Mouse (Mus musculus) gastrocnemius, postnatal 25 days (tissue): Measurements from ENCODE around the gene Lpar3. TPM values are rescaled to one million over a fixed set of nuclear protein-coding genes. Genes with fewer than 3 reads are reported as not detected.
A peak's percentile ranks its signal among the peaks of the same experiment; 100 is the strongest.

Source experiments
- DNase-seq: peaks from one replicate; pipeline ENCODE4 v3.0.0; 2022
- total RNA-seq, 2 experiments: library from RNA; stranded (reverse); gene quantifications; 1 replicate in 1 of 2; 2 replicates in 1 of 2; pipeline ENCODE4 v1.2.3; 2021

The Lpar3 gene
- total RNA-seq, 2 experiments from 2014 or later, result 0.28 TPM; not detected in 1

DNA sequence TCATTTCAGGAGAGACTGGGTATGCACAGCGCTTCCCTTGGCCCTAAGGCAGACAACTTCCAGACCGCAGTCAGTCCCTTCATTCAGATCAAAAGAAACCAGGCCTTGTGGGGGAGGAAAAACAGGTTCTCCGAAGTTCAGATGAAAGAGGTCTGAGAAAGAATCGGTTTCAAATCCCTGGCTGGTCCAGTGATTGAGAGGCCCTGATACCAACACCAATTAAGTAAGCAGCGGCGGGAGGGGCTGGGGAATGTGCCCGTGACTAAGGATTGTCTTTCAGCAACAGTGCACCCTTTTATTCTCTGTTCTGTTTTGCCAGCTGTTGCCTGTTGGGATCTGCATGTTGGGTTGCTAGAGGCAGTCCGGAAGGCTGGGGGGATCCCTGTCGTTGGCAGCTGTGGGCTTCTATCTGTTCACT, 90.4 kb downstream of the Lpar3 start:
- no peak for DNase-seq

DNA sequence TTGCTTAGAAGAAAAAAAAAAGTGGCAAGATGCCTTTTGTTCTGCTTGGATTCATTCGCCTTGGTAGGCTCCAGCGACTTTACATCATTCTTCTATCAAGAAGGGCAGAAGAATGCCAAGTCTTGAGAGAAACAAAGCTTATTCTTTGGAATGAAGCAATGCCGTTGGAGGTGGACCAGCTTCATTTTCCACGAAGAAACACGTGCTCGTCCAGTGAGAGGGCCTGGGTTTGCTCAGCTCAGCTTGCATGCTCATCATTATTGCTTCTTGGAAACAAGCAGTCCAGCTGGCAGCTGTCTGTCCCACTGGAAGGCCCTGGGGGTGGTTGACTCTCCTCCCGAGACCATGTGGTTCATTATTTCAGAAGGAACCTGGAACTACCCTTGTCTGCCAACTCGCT, 94.7 kb downstream of the Lpar3 start:
- DNase-seq, result no peak

DNA sequence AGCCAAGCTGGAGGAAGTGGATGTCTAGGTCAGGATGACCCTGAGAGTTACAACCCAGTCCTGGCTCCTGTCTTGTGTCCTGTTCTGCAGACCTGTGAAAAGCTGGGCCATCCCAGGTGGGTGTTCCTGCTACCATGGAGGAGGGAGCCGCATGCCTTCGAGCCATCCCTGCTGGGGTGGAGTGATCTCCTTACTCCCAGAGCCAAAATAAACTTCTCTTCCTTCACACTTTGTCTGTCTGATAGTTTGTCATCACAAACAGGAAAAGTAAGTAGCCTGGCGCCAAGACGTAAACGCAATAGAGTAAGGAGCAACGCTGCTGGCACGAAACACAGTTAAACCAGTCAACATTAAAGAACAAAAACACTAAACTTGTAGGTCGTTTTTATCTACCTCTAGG, 95.5 kb downstream of the Lpar3 start:
- no peak for DNase-seq

DNA sequence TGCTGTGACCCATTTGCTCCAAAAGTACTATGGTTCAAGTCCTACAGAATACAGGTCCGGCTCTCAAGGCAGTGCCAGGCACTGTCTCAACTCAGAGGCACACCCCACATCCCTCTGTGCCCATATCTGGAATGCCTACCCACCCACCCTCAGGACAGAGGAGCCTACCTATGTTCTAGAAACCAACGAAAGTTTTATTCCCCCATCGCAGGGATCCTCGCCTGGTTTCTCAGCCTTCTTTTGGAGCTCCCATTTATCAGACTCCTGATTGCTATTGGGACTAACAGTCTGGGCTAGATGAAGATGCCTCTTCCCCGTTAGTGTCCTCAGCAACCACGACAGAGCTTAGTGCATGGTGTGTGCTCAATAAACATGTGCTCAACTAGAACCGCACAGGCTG, 96.6 kb downstream of the Lpar3 start:
- DNase-seq, result no peak

DNA sequence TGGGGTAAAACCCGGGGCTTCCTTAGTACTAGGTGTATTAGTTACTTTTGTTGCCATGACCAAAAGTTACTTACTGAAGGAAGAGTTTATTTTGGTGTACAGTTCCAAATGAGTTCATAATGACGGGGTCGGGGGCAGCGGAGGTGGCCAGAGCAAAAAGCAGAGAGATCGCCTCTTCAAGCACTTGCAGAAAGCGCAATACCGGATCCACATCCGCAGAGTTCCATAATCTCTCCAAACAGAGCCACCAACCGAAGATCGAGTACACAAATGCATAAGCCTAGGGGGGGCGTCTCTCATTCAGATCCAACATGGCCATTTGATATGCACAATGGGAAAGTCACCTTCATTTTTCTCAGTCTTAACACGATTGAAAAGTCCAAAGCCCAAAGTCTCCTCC, 97.1 kb downstream of the Lpar3 start:
- no peak for DNase-seq

DNA sequence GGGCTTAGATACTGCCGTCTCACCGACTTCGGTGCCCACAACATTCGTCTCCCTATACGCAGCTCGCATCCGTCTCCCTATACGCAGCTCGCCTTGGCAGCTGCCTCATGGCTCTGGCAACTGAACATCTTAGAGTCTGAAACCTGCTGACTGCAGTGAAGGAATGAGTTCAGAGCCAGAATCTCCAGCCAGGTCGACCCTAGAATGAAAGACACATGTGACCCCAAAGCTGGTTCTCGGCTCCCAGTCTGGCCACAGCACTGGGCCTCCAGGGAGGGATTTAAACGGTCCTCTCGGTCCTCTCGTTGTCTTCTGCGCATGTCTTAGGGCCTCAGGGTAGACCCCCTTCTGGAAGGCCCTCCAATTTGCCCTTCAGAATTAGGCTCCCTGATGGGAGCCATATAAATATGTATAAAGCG, 97.8 kb downstream of the Lpar3 start:
- no peak for DNase-seq

DNA sequence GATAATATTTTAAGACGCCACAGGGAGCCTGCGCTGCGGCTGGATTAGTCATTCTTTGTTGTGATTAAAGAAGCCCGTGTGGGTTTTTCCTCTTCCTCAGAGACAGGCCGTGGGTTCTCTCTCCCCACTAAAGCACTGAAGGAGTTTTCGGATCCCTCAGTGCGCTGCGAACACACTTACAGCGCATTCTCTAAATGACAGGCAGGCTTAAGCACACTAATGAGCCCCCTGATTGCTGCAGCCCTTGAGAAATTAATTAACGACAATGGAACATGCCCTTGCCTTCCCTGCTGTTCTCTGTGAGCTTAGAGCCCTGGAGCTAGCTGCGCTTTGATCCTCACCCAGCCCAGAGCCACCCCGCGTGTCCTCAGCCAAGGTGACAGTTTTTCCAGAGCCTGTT, 98.2 kb downstream of the Lpar3 start:
- DNase-seq, result no peak

DNA sequence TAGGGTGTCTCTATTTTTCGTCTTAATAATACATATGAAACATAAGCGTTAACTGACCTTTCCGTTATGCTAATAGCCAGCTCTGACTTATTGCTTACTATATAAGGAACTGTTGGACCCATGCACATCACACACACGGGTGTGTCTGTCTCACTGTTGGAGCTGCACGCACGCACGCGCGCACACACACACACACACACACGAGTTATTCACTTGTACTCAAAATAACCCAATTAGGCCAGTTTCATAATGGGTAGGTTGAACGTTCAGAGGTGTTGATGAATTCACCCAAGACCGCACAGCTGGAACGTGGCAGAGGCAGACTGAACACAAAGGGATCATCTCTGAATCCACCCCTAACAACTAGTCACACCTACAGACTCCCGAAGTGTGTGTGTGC, 98.7 kb downstream of the Lpar3 start:
- no peak for DNase-seq

DNA sequence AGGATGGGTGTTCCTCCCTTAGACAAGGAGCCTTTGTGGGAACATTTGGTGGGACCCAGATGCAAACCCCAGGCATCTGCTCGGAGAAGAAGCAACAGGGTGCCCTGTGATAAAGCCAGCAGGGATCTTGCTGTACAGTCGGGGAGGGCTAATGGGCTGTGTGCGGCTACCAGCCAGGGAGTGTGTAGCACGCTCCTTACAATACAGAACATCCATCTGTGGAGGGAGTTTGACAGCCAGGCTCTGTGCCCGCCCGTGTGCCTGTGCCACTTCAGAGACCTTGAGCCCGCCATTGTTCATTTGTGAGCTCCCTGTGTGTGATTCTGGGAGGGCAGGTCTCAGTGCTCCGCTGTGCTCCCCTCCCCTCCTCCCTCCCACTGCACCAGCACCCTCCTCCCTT, 104.2 kb downstream of the Lpar3 start:
- no peak for DNase-seq

DNA sequence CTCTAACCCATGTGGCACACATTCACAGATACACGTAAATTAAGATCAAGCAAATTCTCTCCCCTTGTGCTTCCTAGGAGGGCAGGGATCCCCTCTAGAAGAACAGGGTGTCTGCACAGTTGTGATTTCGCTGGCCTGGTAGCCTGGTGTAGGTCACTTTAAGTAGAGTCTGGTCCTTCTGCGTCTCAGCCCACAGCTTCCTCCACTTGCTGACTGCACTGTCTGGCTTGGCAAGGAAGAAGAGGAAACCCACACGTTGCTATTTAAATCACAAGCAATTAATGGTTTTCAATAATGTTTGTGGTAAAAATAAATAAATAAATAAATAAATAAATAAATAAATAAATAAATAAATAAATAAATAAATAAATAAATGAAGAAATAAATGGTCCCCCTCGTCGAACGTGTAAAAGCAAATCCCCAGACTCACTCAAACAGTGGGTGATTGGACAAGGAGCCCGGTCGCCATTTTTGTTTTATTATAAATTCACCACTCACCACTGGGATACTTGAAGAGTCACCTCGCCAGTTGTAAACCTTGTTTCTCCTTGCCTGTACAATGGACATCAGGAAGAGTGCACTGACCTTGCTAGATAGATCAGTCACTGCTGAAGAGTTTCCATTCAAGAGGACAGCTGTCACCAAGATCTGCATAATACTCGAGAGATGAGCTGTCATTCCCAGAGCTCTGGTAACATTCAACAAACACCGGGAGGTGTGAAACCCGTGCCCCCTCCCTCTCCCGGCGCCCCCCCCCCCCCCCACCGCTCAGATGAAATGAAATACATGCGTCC, 106.2 kb downstream of the Lpar3 start:
- DNase-seq, result no peak

DNA sequence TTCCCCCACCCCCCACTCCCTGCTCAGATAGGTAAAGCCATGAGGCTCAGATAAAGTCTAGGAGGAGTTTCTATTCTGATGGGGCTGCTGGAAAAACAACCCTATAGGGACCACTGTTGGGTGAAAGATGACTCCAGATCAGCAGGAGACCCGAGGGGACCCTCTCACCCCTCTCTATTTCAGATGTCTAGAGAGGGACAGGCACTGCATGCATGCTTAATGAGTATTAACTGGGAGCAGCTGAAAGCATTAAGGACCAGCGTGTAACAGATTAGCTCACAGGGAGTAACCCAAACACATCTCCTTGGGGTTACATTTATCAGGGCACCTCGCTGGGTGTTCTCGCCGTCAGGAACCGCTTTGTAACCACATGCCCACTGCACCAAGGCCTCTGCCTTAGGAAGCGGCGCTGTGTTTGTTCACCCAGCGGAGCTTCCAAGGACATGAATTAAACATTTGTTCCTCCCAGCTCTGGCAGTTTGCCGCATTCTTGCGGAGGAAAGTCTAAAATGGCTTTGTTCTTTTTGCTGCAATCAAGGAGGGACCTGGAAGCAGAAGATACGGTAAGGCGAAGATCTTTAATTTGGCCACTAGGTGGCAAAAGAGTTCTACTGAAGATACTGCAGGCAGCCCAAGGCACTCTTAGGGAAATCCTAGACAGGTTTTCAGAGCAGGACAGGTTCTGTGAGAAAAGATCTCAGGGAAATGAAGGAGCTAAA, 106.9 kb downstream of the Lpar3 start:
- peak; percentile 19 for DNase-seq

DNA sequence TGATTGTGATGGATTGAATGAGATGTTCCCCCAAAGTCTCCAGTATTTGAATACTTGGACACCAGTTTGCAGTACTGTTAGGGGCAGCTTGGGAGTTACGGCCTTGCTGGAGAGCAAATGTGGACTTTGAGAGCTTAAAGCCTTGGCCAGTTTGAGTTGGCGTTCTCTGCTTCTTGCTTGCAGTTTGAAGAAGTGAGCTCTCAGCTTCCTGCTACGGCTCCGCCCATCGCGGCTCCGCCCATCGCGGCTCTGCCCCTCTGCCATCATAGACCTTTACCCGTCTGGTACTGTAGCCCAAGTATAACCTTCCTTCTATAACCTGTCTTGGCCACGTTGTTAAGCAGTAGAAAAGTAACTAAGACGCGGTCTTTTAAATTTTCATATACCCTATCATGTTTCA, 108.0 kb downstream of the Lpar3 start:
- no peak for DNase-seq

DNA sequence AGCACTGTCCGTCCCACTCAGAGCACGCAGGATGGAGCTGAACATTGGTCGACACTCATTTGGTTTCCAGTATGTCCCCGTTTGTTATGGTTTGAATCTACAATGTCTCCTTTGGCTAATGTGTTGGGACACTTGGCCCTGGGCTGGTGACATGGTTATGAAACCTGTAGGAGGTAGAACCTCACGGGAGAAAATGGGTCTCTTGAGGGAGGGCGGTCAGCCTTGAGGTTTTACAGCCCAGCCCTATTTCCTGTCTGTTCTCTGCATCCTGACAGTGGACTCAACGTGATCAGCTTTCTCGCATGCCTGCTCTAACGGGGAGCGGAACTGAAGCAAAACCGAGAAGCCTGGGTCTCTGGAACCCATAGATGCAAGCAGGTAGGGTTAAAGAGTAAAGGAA, 111.1 kb downstream of the Lpar3 start:
- no peak for DNase-seq

DNA sequence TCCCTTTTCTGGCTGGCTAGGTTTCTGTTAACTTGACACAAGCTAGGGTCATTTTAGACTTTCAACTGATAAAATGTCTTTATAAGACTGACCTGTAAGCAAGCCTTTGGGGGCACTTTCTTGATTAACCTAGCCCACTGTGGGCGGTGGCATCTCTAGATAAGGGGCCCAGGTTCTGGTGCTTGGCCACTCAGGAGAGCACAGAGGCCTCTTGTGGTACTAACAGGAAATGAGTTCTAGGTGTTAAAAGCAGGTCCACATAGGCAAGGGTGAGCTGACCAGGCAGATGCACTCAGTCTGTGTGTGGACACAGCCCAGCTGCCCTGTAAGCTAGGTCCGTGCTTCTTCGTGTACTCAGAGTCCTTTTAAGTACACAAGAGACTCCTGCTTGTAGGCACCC, 112.5 kb downstream of the Lpar3 start:
- DNase-seq, result no peak

DNA sequence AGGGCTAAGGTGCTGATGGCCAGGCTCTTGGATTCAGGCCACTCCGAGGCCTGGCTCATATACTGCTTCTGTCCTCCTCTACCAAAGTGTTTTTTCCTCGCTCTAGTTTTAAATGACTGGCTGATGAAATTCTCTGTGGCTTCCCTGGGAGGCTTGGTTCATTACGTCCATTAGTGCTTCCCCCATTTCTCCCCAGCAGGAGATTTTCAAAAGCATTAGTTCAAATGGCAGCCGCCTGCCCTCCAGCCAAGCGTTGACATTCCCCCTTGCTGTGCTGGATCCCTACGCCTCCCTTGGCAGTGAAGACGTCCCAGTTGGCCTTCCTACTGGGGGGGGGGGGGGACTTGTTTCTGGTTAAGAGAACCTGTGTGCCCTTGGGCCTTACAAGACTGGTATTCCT, 113.3 kb downstream of the Lpar3 start:
- no peak for DNase-seq

Other genes with a start within 250 kb of the Lpar3 start
- 1 to 10 TPM in 1 of 2 experiments, under 1 TPM in 1; 0.92 to 1.2 TPM for gene Syde2, start 233.1 kb upstream of the Lpar3 start, total RNA-seq
- not detected for gene Wdr63, start 112.8 kb upstream of the Lpar3 start, total RNA-seq
- gene Mcoln3, start 103.5 kb upstream of the Lpar3 start, total RNA-seq, result not detected
- gene Mcoln2, start 71.1 kb upstream of the Lpar3 start, total RNA-seq, result under 1 TPM; 0.33 to 0.35 TPM
- 10 to 100 TPM; 23.5 to 27.0 TPM for gene Ssx2ip, start 183.7 kb downstream of the Lpar3 start, total RNA-seq
- 1 to 10 TPM; 3.3 to 3.8 TPM for gene Ctbs, start 228.8 kb downstream of the Lpar3 start, total RNA-seq